Mouse (Mus musculus): Measurements from ENCODE around the gene Gm11232.

The Gm11232 gene

DNA sequence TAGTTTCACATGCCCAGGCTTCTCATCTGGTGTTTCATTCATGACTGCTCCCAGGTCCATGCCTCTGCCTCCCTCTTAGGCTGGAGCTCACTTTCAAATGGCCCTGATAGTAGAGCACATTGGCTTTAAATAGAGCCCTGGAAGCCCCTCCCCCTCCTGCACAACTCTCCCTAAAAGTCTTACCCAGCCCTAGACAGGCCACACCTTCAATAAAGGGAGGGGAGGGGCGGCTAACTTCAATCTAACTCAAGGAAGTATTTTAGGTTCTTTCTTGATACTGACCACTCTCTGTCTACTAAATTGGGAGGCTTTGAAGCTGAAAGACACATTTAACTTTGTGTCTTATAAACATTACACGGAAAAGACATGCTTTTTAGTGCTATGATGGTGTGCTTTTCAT lies at the start of gene Gm11232:
TSS of gene Gm11232 (minus strand) at position 101 of the 400 bp plus-strand sequence.
- no peak for DNase-seq (ENCODE audit: extremely low read depth, low read depth)

DNA sequence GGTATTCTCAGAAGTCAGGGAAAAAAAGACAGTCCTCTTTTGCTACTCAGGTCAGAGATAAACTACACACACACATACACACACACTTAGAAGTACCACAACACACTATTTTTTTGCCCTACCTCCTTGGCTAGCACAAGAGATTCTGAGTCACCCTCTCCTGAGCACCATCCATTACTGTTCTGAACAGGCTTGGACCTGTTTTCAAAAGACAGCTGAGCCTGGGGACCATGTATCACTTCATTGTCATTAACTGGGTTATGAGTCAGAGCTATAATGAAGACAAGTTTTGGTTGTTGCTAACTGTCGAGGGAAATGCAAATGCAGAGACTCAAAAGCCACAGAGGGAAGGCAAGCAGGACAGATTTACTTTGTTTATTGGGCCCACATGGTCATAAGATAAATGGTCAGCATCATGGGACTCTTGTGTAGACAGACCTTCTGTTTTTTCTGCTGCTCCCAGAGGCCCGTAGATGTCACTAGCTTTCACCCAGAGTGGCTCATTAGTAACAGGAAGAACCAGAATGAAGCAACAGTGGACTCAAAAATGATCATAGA lies 48.3 kb upstream of the Gm11232 start:
- no peak for DNase-seq (ENCODE audit: extremely low read depth, low read depth)

DNA sequence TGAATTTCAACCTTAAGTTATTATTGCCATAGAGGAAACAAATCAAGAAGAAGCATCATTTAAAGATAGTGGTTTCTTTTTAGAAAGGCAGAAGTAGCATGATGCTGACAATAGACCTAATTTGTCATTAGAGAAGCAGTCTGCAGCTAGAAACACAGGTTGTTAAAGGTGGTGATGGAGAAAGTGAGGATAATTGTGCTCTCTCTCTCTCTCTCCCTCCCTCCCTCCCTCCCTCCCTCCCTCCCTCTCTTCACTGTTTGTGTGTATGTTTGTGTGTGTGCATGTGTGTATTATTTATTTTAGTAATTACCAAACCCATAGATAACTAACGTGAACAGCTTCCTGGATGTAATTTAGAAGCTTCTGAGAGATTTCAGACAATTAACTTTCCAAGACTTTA lies 7.8 kb upstream of the Gm11232 start:
- no peak for DNase-seq (ENCODE audit: extremely low read depth, low read depth)

DNA sequence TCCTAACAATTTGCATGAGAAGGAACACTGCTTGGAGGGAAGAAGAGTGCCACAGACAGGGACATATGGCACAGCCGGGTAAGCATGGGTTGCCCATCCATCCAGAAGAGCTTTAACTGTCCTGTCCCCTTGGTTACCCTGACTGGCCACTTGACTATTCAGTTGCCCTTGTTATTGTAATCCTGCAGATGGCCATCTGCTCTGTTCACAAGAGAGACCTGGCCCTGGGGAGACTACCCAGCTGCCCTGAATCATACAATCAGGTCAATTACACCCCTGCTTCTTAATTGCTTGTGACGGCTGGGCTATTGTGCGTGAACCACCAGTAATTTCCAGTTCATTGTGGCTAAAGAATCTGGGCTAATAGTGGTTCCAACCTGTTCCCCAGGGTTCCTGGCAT lies 7.3 kb upstream of the Gm11232 start:
- no peak for DNase-seq (ENCODE audit: extremely low read depth, low read depth)

DNA sequence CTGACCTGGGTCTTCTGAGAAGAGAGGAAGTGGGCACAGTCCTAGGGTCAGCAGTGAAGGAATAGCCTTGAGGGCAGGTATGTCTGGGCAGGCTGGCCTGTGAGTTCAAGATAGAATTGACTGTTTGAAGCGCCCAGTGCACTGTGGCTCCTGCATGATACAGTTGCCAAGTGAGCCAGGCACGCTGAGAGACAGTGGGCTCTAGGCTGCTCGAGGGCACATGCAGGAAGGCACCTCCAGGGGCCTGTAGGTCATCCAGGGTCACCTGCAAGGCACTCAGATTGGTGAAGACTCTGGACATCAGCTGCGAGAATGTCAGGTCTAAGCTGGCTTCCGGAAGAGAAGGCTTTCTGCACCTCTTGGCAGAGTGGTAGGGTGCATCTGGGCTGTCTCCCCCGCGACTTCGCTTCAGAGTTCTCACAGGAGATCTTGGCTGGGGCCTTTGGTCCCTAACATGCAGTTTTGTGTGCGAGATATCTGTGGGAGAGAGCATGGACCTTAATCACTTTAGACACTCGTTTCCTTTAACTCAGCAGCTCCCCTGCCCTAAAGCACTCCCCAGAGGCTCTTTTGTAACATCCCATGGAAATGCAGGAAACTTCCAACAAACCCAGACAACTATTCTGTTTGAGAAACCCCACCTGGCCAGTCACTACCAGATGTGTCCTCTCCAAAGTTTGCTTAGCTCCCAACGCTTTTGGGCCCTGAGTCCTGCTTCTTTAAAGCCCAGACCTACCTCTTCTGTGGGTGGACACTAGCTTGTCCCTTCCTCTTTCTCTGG lies 1.1 kb downstream of the Gm11232 start:
- DNase-seq (ENCODE audit: extremely low read depth, low read depth): no peak

DNA sequence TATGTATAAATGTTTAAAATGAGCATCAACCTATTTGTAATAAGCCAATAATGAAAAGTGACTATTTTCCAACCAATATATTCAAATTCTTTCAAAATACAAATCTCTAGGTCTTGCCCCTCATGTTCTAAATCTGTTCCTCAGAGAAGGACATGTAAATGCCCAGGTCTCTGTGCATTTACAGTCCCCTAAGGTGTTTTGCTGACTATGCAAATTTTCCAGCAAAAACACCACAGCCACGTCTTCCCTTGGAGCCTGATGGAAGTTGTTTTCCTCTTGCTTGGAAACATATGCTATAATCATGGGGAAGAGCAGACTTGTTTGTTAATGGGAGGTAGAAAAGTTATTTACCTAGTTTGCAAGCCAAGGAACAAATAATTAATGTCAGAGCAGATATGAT lies 12.0 kb downstream of the Gm11232 start:
- no peak for DNase-seq (ENCODE audit: extremely low read depth, low read depth)

- no peak for DNase-seq (ENCODE audit: extremely low read depth, low read depth)
Observed at GRCm38 (mm10) chr4:71736529-71736928, 21.2 kb downstream of the Gm11232 start.

DNA sequence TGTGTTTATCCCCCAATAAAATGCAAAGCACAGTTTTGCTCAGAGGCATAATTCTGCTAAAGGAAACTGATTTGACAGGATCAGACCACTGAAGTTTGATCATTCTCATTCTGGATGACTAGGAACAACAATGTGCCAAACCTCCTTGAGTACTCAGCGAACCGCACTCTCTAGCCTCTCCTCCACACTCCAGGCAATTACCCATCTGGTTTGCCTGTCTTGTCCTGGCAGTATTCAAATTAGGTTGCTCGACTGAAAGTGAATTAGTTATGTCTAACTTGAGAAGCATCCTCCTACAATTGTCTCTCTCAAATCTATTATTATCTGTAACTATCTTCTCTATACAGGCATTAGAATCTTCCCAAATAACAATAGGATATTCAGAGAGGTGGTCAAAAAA lies 22.5 kb downstream of the Gm11232 start:
- DNase-seq (ENCODE audit: extremely low read depth, low read depth): no peak

DNA sequence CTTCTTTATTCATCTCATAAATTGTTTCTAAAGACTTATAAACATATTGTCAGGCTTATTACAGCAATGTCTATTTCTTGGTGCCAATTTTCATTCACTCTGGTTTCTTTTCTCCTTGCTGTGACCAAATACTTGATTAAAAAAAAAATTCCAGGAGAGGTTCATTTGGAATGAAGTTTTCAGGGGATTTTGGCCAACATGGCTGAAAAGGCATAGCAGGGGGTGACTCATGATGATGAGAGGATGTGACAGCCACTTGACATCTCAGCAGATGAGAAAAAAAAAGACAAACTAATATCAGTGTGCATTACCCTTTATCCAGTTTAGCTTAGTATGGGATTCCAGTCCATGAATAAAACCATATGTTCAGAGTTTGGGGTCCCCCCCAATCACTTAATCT lies 28.4 kb downstream of the Gm11232 start:
- no peak for DNase-seq (ENCODE audit: extremely low read depth, low read depth)

DNA sequence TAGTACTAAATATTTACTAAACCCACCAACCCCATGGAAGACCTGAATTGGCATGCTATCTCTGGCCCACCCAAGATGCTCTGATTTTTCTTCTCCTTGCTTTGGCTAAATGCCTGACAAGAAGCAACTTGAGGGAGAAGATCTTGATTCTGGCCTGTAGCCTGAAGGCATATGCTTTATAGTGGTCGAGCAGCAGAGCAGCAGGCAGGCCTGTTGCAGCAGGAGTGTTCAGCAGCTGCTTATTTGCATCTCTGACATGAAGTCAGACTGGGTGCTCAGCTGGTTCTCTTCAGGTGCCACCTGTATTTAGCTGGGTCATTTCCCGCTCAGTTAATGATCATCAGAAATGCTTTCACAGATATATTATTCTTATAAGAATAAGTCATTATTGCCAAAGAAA lies 30.2 kb downstream of the Gm11232 start:
- no peak for DNase-seq (ENCODE audit: extremely low read depth, low read depth)

DNA sequence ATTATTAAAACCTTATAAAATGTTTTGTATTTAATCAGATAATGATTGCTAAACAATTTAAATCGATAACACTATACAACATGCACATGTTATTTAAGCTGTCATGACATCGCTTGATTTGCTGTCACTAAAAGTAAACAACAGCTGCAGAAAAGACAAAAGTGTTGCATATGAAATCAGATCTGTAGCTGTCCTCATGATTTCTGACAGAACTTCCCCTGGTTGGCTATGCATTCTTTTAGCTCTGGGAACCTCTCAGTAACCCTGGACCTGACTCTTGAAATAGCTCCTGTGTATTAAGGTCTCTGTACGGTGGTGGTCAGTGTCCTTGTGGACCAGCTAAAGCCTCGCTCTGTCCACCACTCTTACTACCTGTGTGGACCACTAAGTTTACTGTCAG lies 30.7 kb downstream of the Gm11232 start:
- no peak for DNase-seq (ENCODE audit: extremely low read depth, low read depth)

GRCm38 (mm10) chr4:71725889-71726288 lies 31.9 kb downstream of the Gm11232 start:
- DNase-seq (ENCODE audit: extremely low read depth, low read depth): no peak
